Mouse (Mus musculus) granulocyte monocyte progenitor cell, adult 5-6 weeks (primary cell): ENCODE measurements around the gene Unc13c. TPM values are rescaled to one million over a fixed set of nuclear protein-coding genes. Genes with fewer than 3 reads are reported as not detected.

ENCODE experiments used
- ATAC-seq: replicated peaks from 2 replicates; pipeline ENCODE4 v1.8.0; 2016; ENCODE audit warnings: mild to moderate bottlenecking, moderate TSS enrichment, inconsistent platforms; ENCODE audit not compliant: poor library complexity, severe bottlenecking
- total RNA-seq, 2 experiments: library from RNA; stranded (forward) in 1 of 2; stranded (reverse) in 1 of 2; fragments of 200-712, 200-1000 nt in 1 of 2; fragments of >200 nt in 1 of 2; fragmentation: Nextera tagmentation in 1 of 2; gene quantifications; 2 replicates each; pipeline ENCODE4 v1.2.3; 2014 to 2017

The Unc13c gene
- total RNA-seq, 2 experiments from 2014 or later, result not detected

DNA sequence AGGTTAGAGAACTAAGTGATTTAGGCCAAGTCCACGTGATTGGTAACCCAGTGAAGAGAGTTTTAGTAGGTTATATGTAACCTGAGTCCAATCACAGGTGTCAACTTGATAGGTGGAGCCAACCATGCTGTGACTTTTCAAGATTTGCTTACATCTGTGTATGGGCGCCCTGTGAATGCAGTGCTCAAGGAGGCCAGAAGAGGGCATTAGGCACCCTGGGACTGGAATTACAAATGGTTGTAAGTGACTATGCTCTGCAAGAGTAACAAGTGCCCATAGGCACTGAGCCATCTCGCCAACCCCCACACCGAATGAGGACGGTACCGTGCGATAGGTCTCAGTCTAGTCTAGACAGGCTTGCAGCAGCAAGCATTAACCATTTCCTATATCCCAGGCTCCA lies 305.9 kb downstream of the Unc13c start:
- no peak for ATAC-seq

DNA sequence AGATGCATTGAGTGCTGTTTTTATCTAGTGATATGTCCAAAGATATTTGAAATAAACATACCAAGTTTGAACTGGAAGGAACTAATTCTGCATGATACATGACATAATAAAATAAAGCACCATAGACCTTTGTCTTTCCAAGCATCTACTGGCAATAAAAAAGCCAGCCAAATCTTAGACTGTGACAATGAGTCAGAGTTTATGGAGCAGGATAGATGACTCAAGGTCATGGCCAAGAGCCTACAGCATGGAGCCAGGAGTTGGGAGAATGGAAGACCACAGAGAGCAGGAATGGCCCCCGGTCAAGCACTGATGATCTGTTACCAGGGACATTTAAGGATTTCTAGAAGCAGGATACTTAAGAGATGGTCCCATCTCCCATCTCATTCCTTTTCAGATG lies 319.7 kb downstream of the Unc13c start:
- ATAC-seq, result no peak

DNA sequence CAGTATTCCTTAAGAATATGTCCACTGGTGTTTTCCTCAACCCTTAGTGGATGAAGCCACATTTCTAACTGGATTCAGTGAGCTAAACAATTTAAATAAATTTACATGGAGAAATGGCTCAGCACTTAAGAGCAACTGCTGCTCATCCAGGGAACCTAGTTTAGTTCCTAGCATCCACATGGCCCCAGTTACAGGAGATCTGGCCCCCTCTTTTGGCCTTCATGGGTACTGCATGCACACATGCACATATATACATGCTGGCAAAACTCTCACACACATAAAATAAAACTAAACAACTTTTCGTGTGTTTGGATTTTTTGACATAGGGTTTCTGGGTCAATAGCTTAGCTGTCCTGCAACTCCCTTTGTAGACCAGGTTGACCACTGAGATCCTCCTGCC lies 330.6 kb downstream of the Unc13c start:
- no peak for ATAC-seq

DNA sequence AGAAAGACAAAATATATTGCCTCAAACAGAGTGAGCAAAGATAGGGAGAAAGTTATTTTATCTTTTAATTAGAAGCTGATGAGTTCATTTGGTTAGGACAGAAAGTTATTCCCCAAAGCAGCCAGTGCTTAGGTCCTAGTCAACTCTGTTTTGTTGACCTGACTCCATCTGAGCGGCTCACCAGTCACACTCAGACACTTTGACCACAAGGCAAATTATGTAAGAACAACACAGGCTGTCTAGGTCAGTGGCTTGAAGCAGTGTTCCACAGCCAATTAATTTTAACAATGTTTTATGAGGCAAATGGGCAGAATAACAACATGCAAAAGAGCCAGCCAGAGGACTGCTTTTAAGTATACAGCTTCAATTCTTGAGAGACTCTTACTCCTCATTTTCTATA lies 343.6 kb downstream of the Unc13c start:
- no peak for ATAC-seq

DNA sequence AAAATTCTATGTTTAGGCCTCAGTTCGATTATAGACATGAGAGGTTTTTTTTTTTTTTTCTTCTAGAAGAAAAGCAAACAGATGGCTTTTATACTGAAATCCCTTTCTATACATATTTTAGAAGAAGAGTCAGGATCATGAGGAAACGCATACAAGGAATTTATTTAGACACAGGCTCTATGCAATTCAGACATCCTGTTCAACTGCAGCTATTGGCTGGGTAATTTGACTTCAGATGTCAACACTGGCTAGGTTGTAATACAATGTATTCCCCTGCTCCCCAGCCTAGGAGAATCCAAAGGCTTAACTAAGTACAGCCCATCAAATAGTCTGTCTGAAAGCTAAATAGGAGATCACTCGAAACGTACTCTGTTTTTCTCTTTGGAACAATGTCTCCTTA lies 355.9 kb downstream of the Unc13c start:
- no peak for ATAC-seq

DNA sequence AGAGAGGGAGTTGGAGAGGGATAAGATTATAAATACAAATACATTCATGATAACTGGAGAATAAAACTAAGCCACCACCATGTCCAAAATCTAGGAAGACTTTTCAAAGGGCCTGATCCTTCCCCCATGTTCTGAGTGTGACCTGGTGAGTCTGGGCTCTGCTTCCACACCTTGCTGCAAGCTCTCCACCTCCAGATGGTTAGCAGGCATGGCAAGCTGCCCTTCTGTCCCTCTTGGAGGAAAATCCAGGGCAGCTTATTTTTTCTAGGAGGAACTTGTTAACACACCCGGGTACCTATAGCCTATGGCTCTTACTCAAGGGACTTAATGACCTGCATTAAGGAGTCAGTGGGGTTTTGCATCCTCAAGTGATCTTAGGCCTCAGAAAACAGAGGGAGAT lies 364.8 kb downstream of the Unc13c start:
- no peak for ATAC-seq

DNA sequence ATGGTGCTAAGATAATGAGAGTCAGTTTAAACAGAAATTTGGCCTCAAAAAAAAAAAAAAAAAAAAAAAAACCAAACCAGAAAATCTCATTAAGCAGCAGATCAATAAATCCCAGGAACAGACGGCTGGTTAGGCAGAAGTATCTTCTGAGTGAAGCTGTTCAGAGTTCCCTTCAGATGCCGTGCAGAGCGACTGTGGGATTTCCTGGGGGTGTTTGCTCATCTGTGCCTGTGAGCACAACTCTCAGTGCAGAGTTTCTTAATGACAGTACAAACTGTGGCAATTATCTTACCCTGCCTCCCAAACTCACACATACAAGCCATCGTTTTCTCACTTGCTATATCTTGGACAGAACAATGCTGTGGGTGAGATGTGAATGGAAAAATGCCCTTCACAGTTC lies 403.2 kb downstream of the Unc13c start:
- no peak for ATAC-seq

DNA sequence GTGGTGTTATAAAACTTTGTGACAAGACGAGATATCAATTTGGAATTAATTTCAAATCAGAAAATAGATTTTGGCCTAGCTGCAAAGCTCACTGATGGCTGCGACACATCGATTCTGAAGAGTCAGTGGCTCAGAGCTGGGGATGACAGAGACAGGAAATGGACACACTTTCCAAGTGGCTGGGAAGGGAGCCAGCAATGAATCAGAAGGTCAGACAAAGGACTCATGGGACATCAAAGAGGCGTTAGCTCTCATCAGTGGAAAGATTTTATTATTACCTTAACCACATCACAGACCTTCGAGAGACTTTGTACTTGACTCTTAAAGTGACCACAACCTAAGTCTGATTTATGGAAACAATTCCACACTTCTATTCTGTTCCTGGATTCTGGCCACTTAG lies 408.7 kb downstream of the Unc13c start:
- no peak for ATAC-seq

DNA sequence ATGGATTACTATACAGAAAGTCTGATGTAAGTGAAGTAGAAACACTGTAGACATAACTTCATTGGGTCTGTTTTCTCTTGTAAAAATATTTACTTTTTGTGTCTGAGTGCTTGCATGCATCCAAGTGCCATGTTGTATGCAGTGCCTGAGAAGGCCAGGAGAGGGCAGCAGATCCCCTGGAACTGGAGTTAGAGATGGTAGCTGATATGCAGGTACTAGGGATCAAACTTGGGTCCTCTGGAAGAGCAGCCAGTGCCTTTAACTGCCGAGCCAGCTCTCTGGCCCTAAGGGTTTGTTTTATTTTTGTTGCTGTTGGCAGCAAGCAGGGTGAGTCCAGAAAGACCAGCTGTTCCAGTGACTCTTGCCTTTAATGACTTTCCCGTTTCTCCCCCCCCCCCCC lies 411.0 kb downstream of the Unc13c start:
- ATAC-seq, result peak; percentile 76

DNA sequence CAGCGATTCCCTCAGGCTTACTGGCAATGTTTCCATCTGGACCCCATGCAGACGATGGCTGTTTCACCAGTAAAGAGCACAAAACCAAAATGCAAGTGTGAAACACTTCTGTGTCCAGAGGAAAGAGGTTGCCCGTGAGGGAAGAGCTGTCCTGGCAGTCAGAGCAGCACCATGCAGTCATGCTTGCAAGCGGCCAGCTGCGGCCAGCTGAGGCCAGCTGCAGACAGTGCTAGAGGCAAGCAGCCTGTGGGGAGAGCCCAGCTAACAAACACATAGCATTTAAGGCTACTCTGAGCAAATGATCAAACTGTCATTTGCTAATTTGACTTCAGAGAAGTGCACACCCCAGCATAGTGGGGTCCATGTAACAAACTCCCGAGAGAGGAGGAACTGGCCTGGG lies 413.4 kb downstream of the Unc13c start:
- ATAC-seq, result no peak

DNA sequence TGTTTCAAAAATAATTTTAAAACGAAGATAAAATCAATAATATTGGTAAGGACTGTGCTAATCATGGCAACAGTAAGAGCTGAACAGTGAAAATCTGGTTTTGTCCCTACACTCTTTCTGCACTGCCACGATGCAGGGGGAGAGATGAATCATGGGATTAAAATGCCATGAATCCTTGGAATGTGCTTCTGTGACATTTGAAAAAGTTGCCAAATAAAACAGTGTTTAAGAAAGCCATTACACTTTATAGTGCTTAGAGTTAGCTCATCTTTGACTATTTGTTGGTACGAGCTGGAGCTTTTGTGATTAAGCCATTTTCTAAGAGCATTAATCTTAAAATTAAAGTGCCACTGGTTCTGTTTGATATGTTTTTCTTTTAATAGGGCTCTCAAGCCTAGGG lies 496.2 kb downstream of the Unc13c start:
- ATAC-seq, result no peak

DNA sequence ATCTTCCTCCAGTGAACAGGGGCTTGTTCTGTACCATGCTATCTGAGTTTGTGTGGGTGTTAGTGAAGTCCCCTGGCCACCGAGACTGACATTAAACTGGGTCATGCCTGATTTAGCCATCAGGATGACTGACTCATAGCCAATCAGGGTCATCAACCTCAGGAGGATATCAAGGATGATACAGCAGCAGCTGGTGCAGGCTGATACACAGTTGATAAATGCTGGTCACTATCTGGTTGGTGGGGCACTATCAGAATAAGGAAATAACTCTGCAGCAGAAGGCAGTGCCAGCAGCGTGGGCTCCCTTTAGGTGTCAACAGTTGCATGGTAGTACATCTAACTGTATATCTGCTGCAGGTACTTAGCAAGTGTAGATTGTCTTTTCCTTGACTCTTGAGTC lies 506.7 kb downstream of the Unc13c start:
- ATAC-seq, result no peak

DNA sequence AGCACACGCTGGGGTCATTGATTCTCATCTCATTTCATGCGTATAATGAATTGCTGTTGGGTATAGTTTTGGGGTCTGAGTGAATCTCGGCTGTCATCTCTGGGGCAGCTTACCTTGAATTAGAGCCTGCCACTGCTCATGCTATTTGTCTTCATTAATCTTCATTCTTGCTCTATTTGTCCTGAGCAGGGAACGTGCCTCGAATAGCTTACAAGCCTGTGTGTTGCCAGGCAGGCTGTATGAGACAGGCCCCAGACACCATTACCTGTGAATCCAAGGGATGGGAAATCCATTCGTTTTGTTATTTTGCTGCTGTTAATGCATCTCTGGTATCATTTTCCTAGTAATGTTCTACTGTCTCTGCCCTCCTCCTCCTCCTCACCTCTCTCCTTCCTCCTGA lies 518.8 kb downstream of the Unc13c start:
- no peak for ATAC-seq

DNA sequence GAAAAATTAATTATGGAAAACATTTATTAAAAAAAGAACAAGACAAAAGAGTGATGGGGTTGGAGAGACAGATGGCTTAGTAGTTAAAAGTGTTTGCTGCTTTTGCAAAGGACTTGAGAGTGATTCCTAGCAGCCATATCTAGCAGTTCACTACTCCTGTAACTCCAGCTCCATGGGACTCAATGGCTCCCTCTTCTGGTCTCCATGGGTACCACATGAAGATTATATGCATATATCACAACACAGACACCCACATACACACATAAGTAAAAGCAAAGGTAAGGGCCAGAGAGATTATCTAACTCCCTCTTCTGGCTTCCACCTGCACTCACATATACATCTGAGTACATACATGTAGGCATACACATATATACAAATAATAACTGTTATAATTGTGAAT lies 519.5 kb downstream of the Unc13c start:
- no peak for ATAC-seq

DNA sequence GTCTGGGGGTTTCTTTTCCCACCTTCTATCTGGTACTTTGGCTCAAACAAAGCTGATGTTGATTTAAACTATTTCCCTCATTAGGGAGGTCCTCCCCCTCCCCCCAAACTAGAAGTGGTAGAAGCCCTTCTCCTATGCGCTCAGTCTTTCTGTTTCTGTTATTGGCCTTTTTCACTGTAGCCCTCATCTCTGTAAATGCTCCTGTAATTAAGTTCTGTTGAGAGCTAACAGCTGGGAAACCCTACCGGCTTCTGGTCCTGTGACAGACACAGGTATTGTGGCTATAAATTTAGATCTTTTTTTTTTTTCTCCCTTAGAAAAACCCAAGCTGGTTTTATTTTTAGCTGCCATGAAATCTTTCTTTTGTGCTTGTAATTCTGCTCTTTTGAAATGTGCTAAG lies 536.8 kb downstream of the Unc13c start:
- ATAC-seq, result no peak

Other genes starting within 250 kb of the Unc13c start
- gene Wdr72, start 141.4 kb upstream of the Unc13c start, total RNA-seq (2014; fragmentation: Nextera tagmentation), result not detected in 2 replicates
- not detected in 2 replicates for gene Wdr72, start 141.4 kb upstream of the Unc13c start, total RNA-seq (2017)